Mouse (Mus musculus) heart, embryonic 16.5 days (tissue): Measurements from ENCODE around the gene Gm48552. TPM values are rescaled to one million over a fixed set of nuclear protein-coding genes. Genes with fewer than 3 reads are reported as not detected.

Experiments used
- ATAC-seq: fragments of 200-750 bp; cut with Nextera tagmentation; replicated peaks from 2 replicates; pipeline ENCODE4 v1.8.0; 2017; ENCODE audit warnings: moderate number of reproducible peaks; ENCODE audit not compliant: insufficient read depth, low FRiP score; ENCODE audit errors: extremely low read depth
- H3K27ac ChIP-seq: fragments of 300-500 bp; sonication (generic); 2 replicates; pipeline ENCODE4 v1.5.1; 2014; ENCODE audit warnings: mild to moderate bottlenecking, low read length, control low read depth, moderate library complexity
- H3K27me3 ChIP-seq: fragments of 300-500 bp; sonication (generic); 2 replicates; pipeline ENCODE4 v1.6.1; 2014; ENCODE audit warnings: low read length, mixed read lengths; ENCODE audit not compliant: control insufficient read depth, insufficient read depth
- H3K36me3 ChIP-seq: fragments of 300-500 bp; sonication (generic); 2 replicates; pipeline ENCODE4 v1.6.1; 2014; ENCODE audit not compliant: control insufficient read depth, insufficient read depth
- H3K4me1 ChIP-seq: fragments of 300-500 bp; sonication (generic); 2 replicates; pipeline ENCODE4 v1.6.1; 2014; ENCODE audit warnings: low read length, mixed read lengths; ENCODE audit not compliant: control insufficient read depth, insufficient read depth
- H3K4me2 ChIP-seq: fragments of 300-500 bp; sonication (generic); 2 replicates; pipeline ENCODE4 v1.6.1; 2014; ENCODE audit warnings: low read depth, mild to moderate bottlenecking, control low read depth, low read length
- H3K4me3 ChIP-seq: fragments of 300-500 bp; sonication (generic); 2 replicates; pipeline ENCODE4 v1.5.1; 2014; ENCODE audit warnings: mild to moderate bottlenecking, control low read depth, low read length
- H3K9ac ChIP-seq: fragments of 300-500 bp; sonication (generic); 2 replicates; pipeline ENCODE4 v1.6.1; 2014; ENCODE audit warnings: low read length, control low read depth
- H3K9me3 ChIP-seq: fragments of 300-500 bp; sonication (generic); replicated peaks from 2 replicates; pipeline ENCODE4 v1.6.1; 2016; ENCODE audit warnings: low read length; ENCODE audit not compliant: control insufficient read depth
- WGBS: fragments of 180-500 bp; shearing (Covaris S2); extraction: QIAGEN DNeasy Blood & Tissue Kit; methylation state at CpG from one replicate; pipeline ENCODE4 v1.1.7; 2014; 5-methylcytosine and 5-hydroxymethylcytosine counted together
- polyA plus RNA-seq: library from polyadenylated mRNA; unstranded; fragments of >200 nt; fragmentation: Nextera tagmentation; extraction: Ambion mirVana; gene quantifications from 2 replicates; pipeline ENCODE4 v1.2.1, GENCODE M21; 2015

The Gm48552 gene
- polyA plus RNA-seq, 1 experiment from 2014 or later, result 0.83 TPM

- Histone ChIP-seq H3K27ac (peak overlapping the region; percentile 72), H3K4me1 (peaks cover 23% of the 10 kb centered on the region), H3K9ac (peak overlapping the region; percentile 19; the same call in 1 of the 2 replicates), H3K9me3 (no peaks in the 10 kb centered on the region), H3K27me3 (no peaks in the 10 kb centered on the region), H3K4me3 (no peak overlapping the region), H3K4me2 (no peak overlapping the region), H3K36me3 (peaks cover 12% of the 10 kb centered on the region)
- ATAC-seq, result no peak
- WGBS, result 27% methylated on average over 5 of the region's 5 CpGs
Observed at GRCm38 (mm10) chr10:81382039-81382438, 6.8 kb upstream of the Gm48552 start.

- Histone ChIP-seq H3K9me3 (no peaks in the 10 kb centered on the region), H3K4me1 (peaks cover 18% of the 10 kb centered on the region), H3K4me3 (peak within 1 kb of the TSS; percentile 82), H3K36me3 (peaks cover 25% of the 10 kb centered on the region), H3K4me2 (peak within 1 kb of the TSS; percentile 69), H3K9ac (peak within 1 kb of the TSS; percentile 82), H3K27me3 (no peaks in the 10 kb centered on the region), H3K27ac (peak within 1 kb of the TSS; percentile 83)
- 4% methylated on average over 51 of the region's 54 CpGs for WGBS
- peak; percentile 92 for ATAC-seq
Observed at GRCm38 (mm10) chr10:81383802-81384604, 4.8 kb upstream of the Gm48552 start, which contains the start of the genes Dohh and Gm48551. Gene Dohh (plus strand): TSS chr10:81384428. Gene Gm48551 (plus strand): TSS chr10:81384466.

GRCm38 (mm10) chr10:81384605-81384982 is 4.2 kb upstream of the Gm48552 start:
- H3K4me3 ChIP-seq, result peak overlapping the region; percentile 82
- H3K36me3 ChIP-seq, result peaks cover 25% of the 10 kb centered on the region
- H3K4me1 ChIP-seq, result peaks cover 19% of the 10 kb centered on the region
- WGBS, result under 1% methylated on average over 19 of the region's 19 CpGs
- peak overlapping the region; percentile 69 for H3K4me2 ChIP-seq
- no peaks in the 10 kb centered on the region for H3K9me3 ChIP-seq
- peak overlapping the region; percentile 82 for H3K9ac ChIP-seq
- no peaks in the 10 kb centered on the region for H3K27me3 ChIP-seq
- H3K27ac ChIP-seq, result peak overlapping the region; percentile 83
- peak; percentile 11; the same call in 1 of the 2 replicates for ATAC-seq

- H3K27ac ChIP-seq, result no peak overlapping the region
- WGBS, result 75% methylated on average over 22 of the region's 22 CpGs
- H3K9ac ChIP-seq, result no peak overlapping the region
Observed at GRCm38 (mm10) chr10:81385603-81386306, 3.0 kb upstream of the Gm48552 start.

GRCm38 (mm10) chr10:81387716-81388115 is 1.1 kb upstream of the Gm48552 start:
- no peak overlapping the region for H3K27ac ChIP-seq
- H3K4me3 ChIP-seq, result no peak overlapping the region
- H3K9me3 ChIP-seq, result no peaks in the 10 kb centered on the region
- H3K36me3 ChIP-seq, result peaks cover 25% of the 10 kb centered on the region
- no peak overlapping the region for H3K4me2 ChIP-seq
- no peaks in the 10 kb centered on the region for H3K27me3 ChIP-seq
- no peak overlapping the region for H3K9ac ChIP-seq
- peaks cover 13% of the 10 kb centered on the region for H3K4me1 ChIP-seq
- WGBS, result 91% methylated on average over 20 of the region's 20 CpGs
- no peak for ATAC-seq

More at GRCm38 (mm10) chr10:81385603-81386306, 3.0 kb upstream of the Gm48552 start:
- Histone ChIP-seq H3K4me3 (no peak overlapping the region), H3K4me2 (no peak overlapping the region), H3K9me3 (no peaks in the 10 kb centered on the region), H3K27me3 (no peaks in the 10 kb centered on the region), H3K36me3 (peaks cover 25% of the 10 kb centered on the region), H3K4me1 (peaks cover 21% of the 10 kb centered on the region)
- ATAC-seq, result no peak

GRCm38 (mm10) chr10:81389373-81389772 is 568 bp downstream of the Gm48552 start:
- Histone ChIP-seq H3K4me3 (no peak overlapping the region), H3K4me2 (no peak overlapping the region), H3K27ac (no peak overlapping the region), H3K9ac (no peak overlapping the region), H3K4me1 (peaks cover 21% of the 10 kb centered on the region), H3K9me3 (no peaks in the 10 kb centered on the region), H3K27me3 (no peaks in the 10 kb centered on the region), H3K36me3 (peaks cover 25% of the 10 kb centered on the region)
- WGBS, result 40% methylated on average over 3 of the region's 3 CpGs
- no peak for ATAC-seq

GRCm38 (mm10) chr10:81389801-81390677 is 1.2 kb downstream of the Gm48552 start:
- H3K4me2 ChIP-seq, result no peak overlapping the region
- H3K4me3 ChIP-seq, result no peak overlapping the region
- H3K4me1 ChIP-seq, result peaks cover 20% of the 10 kb centered on the region
- H3K9ac ChIP-seq, result peak overlapping the region; percentile 1; the same call in 1 of the 2 replicates
- peaks cover 25% of the 10 kb centered on the region for H3K36me3 ChIP-seq
- 55% methylated on average over 23 of the region's 23 CpGs for WGBS
- no peak overlapping the region for H3K27ac ChIP-seq
- ATAC-seq, result peak; percentile 68
- H3K9me3 ChIP-seq, result no peaks in the 10 kb centered on the region
- no peaks in the 10 kb centered on the region for H3K27me3 ChIP-seq

- H3K4me1 ChIP-seq, result peaks cover 14% of the 10 kb centered on the region
- H3K9ac ChIP-seq, result no peak overlapping the region
- no peaks in the 10 kb centered on the region for H3K9me3 ChIP-seq
- no peak overlapping the region for H3K4me3 ChIP-seq
- peaks cover 25% of the 10 kb centered on the region for H3K36me3 ChIP-seq
- H3K4me2 ChIP-seq, result no peak overlapping the region
- 90% methylated on average over 13 of the region's 13 CpGs for WGBS
- H3K27ac ChIP-seq, result no peak overlapping the region
- no peaks in the 10 kb centered on the region for H3K27me3 ChIP-seq
- ATAC-seq, result no peak
Observed at GRCm38 (mm10) chr10:81390678-81390965, 1.8 kb downstream of the Gm48552 start.
